Mouse (Mus musculus) testis, adult 2 months (tissue): Measurements from ENCODE around the gene Wee1. TPM values are rescaled to one million over a fixed set of nuclear protein-coding genes. Genes with fewer than 3 reads are reported as not detected.

Source experiments
- H3K27ac ChIP-seq: fragments of 200-500 bp; 2 replicates; pipeline ENCODE4 v1.5.1; 2012; ENCODE audit warnings: low read depth, low read length; ENCODE audit not compliant: control insufficient read depth, insufficient read depth
- H3K27me3 ChIP-seq: fragments of 200-500 bp; 2 replicates; pipeline ENCODE4 v1.6.1; 2012; ENCODE audit warnings: mild to moderate bottlenecking, low read length, moderate library complexity; ENCODE audit not compliant: control insufficient read depth, insufficient read depth
- H3K36me3 ChIP-seq: fragments of 200-500 bp; 2 replicates; pipeline ENCODE4 v1.6.1; 2012; ENCODE audit warnings: mild to moderate bottlenecking, low read length; ENCODE audit not compliant: control insufficient read depth, insufficient read depth
- H3K4me1 ChIP-seq: fragments of 200-500 bp; 2 replicates; pipeline ENCODE4 v1.6.1; 2012; ENCODE audit warnings: low read length; ENCODE audit not compliant: control insufficient read depth, insufficient read depth
- H3K4me3 ChIP-seq: fragments of 200-500 bp; 2 replicates; pipeline ENCODE4 v1.5.1; 2012; ENCODE audit warnings: low read depth, mild to moderate bottlenecking, low read length, moderate library complexity, mixed read lengths; ENCODE audit not compliant: control insufficient read depth
- CTCF ChIP-seq: fragments of 200-500 bp; IDR thresholded peaks from 2 replicates; pipeline ENCODE4 v1.5.1; 2012; ENCODE audit warnings: low read depth, mild to moderate bottlenecking, inconsistent platforms, low read length, moderate library complexity; ENCODE audit not compliant: control insufficient read depth, insufficient read depth, insufficient replicate concordance
- POLR2A ChIP-seq: fragments of 200-500 bp; IDR thresholded peaks from 2 replicates; pipeline ENCODE4 v1.6.1; 2012; ENCODE audit warnings: low read depth, mild to moderate bottlenecking, inconsistent platforms, low read length, moderate library complexity; ENCODE audit not compliant: control insufficient read depth
- polyA plus RNA-seq: library from polyadenylated mRNA; depleted of rRNA; stranded (reverse); fragments of >200 nt; gene quantifications from 2 replicates; pipeline ENCODE4 v1.2.3, GENCODE M21; 2012; rRNA removed

Gene Wee1
- 14.3 and 15.1 TPM in 2 replicates for polyA plus RNA-seq

DNA sequence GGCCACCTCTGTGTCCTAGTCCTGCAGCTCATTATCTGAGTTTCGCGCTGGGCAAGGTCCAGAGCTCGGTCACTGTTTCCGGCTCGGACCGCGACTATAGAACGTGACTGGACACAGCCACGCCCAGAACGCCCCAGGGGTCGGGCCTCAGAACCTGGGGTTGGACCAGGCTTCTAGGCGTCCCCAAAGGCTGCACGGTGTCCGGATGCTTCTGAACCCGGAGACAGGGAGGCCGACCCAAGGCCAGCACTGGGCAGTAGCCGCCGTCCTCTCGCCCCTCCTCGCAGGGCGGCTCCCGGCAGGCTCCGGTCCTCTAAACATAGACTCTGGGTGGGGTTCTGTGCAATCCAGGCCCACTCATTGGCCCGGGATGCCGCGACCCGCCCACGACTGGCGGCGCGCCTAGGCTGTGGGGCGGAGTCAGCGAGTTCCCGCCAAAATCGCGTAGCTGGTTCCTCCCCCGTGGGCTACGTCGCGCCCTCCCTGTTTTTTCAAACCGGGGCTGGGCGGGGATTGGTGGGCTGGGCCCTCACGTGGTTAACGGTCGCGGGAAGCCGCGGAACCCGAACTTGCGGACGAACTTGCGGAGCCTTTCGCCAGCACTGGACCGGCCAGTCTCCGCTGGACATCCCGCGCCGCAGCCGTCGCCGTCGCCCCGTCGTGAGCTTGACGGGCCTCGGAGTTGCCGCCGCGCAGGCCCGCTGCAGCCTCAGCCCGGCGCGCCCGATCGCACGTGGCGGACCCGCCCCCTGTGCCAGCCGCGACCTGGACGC is at the start of gene Wee1:
Gene Wee1 (plus strand): TSS at position 531 of the 773 bp plus-strand sequence.
- peaks cover 9% of the 10 kb centered on the region; the same call in 1 of the 2 replicates for H3K4me1 ChIP-seq
- no peaks in the 10 kb centered on the region for H3K27me3 ChIP-seq
- peak within 1 kb of the TSS; percentile 93 for H3K4me3 ChIP-seq
- H3K36me3 ChIP-seq: no peaks in the 10 kb centered on the region
- TF ChIP-seq CTCF (no peak), POLR2A (peak; percentile 44)
- peak within 1 kb of the TSS; percentile 90 for H3K27ac ChIP-seq

DNA sequence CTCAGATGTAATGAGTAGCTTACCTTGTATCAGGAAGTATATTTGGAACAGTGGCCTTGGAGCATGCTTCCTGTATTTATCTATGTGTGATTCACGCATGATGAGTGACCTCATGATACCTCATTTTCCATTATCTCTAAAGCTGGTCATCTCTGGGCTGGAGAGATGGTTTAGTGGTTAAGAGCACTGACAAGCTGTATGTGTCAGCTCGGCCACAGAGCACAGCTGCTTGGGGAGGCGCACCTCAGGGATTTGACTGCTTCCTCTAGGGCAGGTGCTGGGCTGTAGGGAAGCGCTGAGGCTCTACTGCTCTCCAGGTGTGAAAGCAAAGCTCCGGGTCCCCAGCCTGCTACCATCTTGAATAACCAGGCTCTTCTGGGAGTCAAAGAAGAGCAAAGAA is 43.7 kb upstream of the Wee1 start:
- Histone ChIP-seq H3K4me3 (no peak overlapping the region), H3K4me1 (no peaks in the 10 kb centered on the region; the same call in 1 of the 2 replicates), H3K27me3 (no peaks in the 10 kb centered on the region), H3K36me3 (peaks cover 1% of the 10 kb centered on the region; the same call in 1 of the 2 replicates), H3K27ac (no peak overlapping the region)
- no peak for TF ChIP-seq POLR2A

DNA sequence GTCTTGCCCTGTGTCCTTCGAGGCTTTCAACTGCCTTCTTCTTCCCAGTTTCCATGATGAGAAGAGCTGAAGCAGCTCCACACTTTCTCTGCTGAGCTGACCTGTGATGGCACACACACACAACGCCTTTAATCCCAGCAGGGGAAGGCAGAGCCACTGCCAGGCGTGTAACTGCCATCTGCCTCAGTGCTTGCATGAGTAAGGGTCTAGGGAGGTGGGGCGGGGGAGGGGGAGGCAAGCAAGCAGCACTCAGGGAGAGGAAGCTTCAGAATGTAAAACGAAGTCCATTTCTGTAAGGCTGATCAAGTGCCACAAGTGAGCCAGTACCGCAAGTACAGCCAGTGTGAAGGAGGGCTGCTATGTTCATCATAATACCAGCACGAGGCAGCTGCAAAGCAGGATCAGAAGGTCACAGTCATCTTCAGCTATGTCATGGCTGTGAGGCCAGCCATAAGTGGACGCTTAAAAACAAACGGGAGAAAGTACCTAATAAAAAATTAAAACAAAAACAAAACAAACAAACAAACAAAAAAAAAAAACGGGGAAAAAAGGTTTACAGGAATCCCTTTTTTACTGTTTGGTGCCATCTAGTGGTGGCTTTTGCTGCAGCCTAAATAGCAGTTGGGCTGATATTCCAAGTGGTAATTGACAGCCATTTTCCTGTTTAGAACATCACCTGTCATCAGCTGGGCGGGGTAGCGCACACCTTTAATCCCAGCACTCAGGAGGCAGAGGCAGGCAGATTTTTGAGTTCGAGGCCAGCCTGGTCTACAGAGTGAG is 38.3 kb upstream of the Wee1 start:
- peaks cover 1% of the 10 kb centered on the region; the same call in 1 of the 2 replicates for H3K36me3 ChIP-seq
- no peak overlapping the region for H3K27ac ChIP-seq
- no peaks in the 10 kb centered on the region for H3K27me3 ChIP-seq
- H3K4me3 ChIP-seq: no peak overlapping the region
- peak; percentile 3; the same call in 1 of the 2 replicates for TF ChIP-seq CTCF
- no peak for TF ChIP-seq POLR2A
- H3K4me1 ChIP-seq: peaks cover 4% of the 10 kb centered on the region

DNA sequence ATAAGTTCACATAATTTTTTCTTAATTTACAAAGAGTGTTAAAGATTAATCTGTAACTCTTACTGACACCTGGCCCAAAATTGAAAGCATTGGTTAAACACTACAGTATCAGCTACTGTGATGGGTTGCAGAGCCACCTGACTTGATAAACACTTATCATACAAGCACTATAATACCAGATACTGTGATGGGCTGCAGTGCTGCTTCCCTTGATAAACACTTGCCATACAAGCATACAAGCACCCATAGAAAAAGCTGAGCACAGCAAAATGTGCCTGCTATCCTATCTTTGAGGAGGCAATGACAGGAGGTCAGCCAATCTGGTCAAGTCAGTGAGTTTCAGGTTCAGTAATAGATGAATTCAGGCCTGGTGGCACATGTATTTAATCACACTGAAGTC is 36.6 kb upstream of the Wee1 start:
- peaks cover 1% of the 10 kb centered on the region; the same call in 1 of the 2 replicates for H3K36me3 ChIP-seq
- TF ChIP-seq CTCF (no peak), POLR2A (no peak)
- H3K27ac ChIP-seq: no peak overlapping the region
- H3K27me3 ChIP-seq: no peaks in the 10 kb centered on the region
- peaks cover 4% of the 10 kb centered on the region for H3K4me1 ChIP-seq
- no peak overlapping the region for H3K4me3 ChIP-seq

DNA sequence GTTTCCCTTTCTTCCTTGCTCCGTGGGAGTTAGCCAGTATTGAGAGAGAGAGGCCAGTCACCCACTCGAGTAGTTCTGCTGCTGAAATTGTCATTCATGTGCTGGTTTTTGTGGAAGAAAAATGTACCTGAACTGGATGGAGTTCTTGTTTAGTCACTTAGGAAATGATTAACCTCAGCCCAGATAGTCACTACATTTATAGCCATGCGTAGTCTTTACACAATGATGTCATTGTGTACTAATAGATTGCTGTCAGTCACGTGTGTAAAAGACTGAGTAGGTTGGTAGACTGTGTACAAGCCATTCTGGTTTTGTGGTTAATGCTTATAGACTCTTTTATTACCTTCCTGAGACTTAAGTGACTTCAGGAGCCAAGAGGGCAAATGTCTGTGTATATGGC is 33.9 kb upstream of the Wee1 start:
- no peak overlapping the region for H3K27ac ChIP-seq
- TF ChIP-seq CTCF (no peak), POLR2A (no peak)
- H3K4me3 ChIP-seq: no peak overlapping the region
- H3K4me1 ChIP-seq: peaks cover 4% of the 10 kb centered on the region
- no peaks in the 10 kb centered on the region for H3K27me3 ChIP-seq
- peaks cover 3% of the 10 kb centered on the region; the same call in 1 of the 2 replicates for H3K36me3 ChIP-seq

DNA sequence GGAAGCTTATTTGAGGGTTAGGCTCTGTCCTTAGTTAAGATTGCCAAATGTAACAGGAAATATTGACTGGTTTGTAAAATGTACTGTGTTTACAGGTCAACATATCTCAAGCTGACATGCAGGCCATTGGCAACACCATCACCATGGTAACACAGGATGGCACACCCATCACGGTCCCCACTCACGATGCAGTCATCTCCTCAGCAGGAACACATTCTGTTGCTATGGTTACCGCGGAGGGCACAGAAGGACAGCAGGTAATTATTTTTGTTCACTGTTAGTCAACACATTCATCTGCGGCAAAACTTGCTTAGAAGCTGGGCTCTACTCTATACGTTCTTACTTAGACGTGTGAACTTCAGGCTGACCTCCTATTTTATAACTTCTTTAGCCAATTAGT is 30.2 kb upstream of the Wee1 start:
- no peak overlapping the region for H3K27ac ChIP-seq
- no peak for TF ChIP-seq CTCF
- no peak for TF ChIP-seq POLR2A
- no peaks in the 10 kb centered on the region for H3K4me1 ChIP-seq
- no peaks in the 10 kb centered on the region for H3K27me3 ChIP-seq
- H3K36me3 ChIP-seq: peaks cover 2% of the 10 kb centered on the region
- H3K4me3 ChIP-seq: no peak overlapping the region

DNA sequence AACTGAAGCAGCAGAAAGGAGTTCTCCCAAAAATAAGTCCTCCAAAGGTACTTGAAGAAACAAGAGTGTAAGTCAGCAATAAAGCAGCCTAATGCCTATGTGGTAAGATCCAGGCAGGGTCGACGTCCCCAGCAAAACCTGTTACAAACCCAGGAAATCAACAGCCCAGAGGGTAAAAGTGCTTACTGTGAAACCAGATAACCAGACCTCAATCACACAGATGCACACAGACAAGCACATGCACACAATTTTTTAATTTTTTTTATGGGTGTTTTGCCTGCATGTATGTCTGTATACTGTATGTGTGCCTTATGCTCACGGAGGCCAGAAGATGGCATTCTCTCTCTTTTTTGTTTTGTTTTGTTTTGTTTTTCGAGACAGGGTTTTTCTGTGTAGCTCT is 25.5 kb upstream of the Wee1 start:
- H3K27ac ChIP-seq: no peak overlapping the region; the same call in 1 of the 2 replicates
- no peak for TF ChIP-seq POLR2A
- no peak for TF ChIP-seq CTCF
- no peaks in the 10 kb centered on the region for H3K27me3 ChIP-seq
- peaks cover 2% of the 10 kb centered on the region for H3K36me3 ChIP-seq
- H3K4me3 ChIP-seq: no peak overlapping the region
- no peaks in the 10 kb centered on the region for H3K4me1 ChIP-seq
